Mouse (Mus musculus) layer of hippocampus, adult 2 months (tissue): ENCODE measurements around the gene Samd4. TPM values are rescaled to one million over a fixed set of nuclear protein-coding genes. Genes with fewer than 3 reads are reported as not detected.

Experiments
- DNase-seq, 2 experiments: peaks; one replicate each; pipeline ENCODE4 v3.0.0; 2022; ENCODE audit warnings: low spot score in 2 of 2
- H3K27ac ChIP-seq: fragments of 200-600 bp; 2 replicates; pipeline ENCODE4 v1.8.1; 2022
- H3K4me3 ChIP-seq: fragments of 200-600 bp; 2 replicates; pipeline ENCODE4 v1.8.1; 2022; ENCODE audit warnings: mild to moderate bottlenecking
- CTCF ChIP-seq: fragments of 200-600 bp; conservative IDR thresholded peaks from 2 replicates; pipeline ENCODE4 v1.8.1; 2022; ENCODE audit warnings: antibody characterized with exemption, mild to moderate bottlenecking, moderate library complexity
- long read RNA-seq, 2 experiments: library from polyadenylated mRNA; stranded (forward); transcript quantifications; one replicate each; pipeline ENCODE4 v2.0.0; 2021; ENCODE audit warnings: borderline mapping rate in 2 of 2
- total RNA-seq, 2 experiments: library from RNA; stranded (reverse); gene quantifications; 2 replicates each; pipeline ENCODE4 v1.2.3; 2021

Gene Samd4
- 10 to 100 TPM; 11.2 to 14.4 TPM for total RNA-seq
- long read RNA-seq, experiment 1, partial matches to known transcripts = 0 of 3 reads
- long read RNA-seq, experiment 1, other reads (novel, unspliced or antisense) = 3 of 3 reads
- long read RNA-seq, experiment 2, partial matches to known transcripts = 0 of 3 reads
- long read RNA-seq, experiment 2, other reads (novel, unspliced or antisense) = 3 of 3 reads

DNA sequence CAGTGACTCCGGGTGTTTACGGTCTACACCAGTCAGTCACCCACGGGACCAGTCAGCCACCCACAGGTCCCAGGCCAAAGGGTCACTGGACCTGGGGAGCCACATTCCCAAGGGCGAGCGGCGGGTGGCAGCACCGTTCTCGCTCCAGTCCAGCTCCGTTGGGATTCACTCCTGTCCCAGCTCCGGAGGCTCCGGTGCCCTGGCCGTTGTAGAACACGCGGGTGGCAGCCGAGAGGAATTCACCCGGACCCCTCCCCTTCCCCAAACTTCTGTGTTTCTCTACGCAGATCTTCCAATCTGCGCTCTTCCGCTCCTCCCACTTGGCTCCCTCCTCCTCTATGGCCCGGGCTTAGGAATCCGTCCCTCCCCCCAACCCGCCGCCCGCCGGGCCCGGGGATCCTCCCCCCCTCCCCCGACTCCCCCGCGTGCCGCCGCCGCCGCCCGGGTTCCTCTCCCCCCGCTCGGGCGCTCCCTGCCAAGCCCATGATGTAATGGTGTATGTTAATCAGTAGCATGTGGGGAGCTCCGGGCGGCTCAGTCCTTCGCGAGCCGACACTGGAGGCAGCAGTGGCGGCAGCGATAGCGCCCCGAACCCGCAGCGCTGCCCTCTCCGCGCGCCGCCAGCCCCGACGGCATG, at the start of gene Samd4:
TSS of gene Samd4 (plus strand) at position 424 of the 637 bp plus-strand sequence.
- TF ChIP-seq CTCF = peak; percentile 58
- peak; percentile 65 to 70 for DNase-seq
- H3K4me3 ChIP-seq = peak within 1 kb of the TSS; percentile 62
- H3K27ac ChIP-seq = peak within 1 kb of the TSS; percentile 89

DNA sequence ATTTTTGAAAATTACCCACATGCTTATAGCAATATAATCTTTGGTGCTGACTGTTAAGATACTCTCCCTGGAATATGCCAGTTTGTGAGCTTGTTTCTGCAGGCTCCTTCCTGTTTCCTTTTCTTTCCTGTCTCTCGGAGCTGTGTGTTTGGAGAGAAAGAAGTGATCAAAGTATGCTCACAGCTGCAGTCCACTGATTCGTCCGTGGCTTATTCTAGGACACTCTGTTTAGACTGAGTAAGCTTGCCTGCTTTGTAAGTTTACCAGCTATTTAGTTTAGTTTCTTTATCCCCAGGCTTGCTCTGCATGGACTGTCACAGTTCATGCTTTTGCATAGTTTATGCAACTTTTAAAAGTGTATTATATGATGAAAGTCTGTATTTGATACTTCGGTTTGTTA, 43.3 kb upstream of the Samd4 start:
- Histone ChIP-seq H3K4me3 (no peak overlapping the region), H3K27ac (no peak overlapping the region)
- DNase-seq = no peak
- TF ChIP-seq CTCF = no peak

DNA sequence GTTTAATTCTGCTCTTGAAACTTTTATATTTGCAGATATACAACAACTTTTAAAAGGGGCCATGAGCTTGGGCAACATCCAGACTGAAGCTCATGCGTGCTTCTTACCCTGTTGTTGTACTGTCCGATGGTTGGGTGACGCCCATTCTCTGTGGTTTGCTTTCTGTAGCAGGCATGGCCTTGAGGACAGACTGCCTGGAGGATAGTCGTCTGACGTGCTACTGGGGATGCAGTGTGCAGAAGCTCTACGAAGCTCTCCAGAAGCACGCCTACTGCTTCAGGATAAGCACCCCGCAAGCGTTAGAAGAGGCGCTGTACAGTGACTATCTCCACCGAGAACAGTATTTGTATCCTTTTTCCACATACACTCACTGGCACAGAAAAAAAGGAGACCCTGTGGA, 36.9 kb upstream of the Samd4 start:
- H3K27ac ChIP-seq = no peak overlapping the region
- DNase-seq = no peak
- no peak for TF ChIP-seq CTCF
- no peak overlapping the region for H3K4me3 ChIP-seq

DNA sequence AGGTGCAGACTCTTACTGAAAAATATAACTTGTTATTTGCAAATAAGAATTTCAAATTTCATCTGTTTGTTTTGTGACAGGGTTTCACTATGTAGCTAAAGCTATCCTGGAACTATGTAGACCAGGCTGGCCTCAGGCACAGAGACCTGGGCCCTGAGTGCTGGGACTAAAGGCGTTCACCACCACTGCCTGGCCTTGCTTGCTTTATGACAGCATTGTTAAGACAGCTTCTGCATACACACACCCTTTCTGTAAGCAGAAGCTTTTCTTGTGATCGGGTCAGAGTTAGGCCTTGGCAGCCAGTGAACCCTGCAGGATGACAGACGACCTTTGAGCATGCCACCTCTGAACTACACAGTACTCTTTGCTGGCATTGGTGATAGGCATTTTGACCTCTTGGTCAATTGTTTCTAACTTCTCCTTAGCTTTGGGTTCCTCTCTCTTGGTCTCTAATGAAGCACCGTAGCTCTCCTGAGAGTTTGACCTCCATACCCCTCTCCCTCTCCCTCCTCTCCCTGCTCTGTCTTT, 34.5 kb upstream of the Samd4 start:
- TF ChIP-seq CTCF = no peak
- DNase-seq = no peak
- Histone ChIP-seq H3K27ac (no peak overlapping the region), H3K4me3 (no peak overlapping the region)

DNA sequence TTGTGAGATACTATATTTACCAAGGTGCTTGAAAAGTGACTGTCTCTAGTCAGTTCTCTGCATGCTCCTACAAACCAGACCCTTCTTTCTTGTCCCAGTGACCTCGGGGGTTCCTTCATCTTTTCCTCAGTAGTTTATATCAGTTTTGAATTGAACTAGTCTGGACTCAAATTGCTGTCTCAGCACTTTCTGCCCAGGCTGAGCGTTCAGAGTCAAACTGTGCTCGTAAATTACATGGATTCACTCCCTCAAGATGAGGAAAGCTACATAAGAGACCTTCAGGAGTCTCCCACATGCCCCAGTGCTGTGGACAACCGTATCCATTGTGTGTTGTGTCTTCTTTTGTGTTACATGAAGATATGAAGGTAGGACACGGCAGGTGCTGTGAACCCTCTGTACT, 33.9 kb upstream of the Samd4 start:
- Histone ChIP-seq H3K27ac (no peak overlapping the region), H3K4me3 (no peak overlapping the region)
- DNase-seq = no peak
- TF ChIP-seq CTCF = no peak

DNA sequence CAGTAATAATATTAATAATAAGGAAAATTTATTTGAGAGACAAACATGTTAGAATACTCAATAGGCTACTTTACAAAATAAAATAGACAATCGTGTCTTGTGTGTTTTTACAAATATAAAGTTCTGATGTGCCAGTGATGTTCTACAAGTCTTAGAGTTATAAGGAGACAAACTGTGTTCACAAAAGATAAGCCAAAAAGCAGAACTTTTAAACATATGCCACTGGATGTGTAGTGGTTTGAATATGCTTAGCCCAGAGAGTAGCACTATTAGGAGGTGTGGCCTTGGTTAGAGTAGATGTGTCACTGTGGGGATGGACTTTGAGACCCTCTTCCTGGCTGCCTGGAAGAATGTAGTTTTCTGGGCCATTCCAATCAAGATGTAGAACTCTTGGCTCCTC, 32.9 kb upstream of the Samd4 start:
- no peak for DNase-seq
- no peak overlapping the region for H3K27ac ChIP-seq
- no peak overlapping the region for H3K4me3 ChIP-seq
- no peak for TF ChIP-seq CTCF

DNA sequence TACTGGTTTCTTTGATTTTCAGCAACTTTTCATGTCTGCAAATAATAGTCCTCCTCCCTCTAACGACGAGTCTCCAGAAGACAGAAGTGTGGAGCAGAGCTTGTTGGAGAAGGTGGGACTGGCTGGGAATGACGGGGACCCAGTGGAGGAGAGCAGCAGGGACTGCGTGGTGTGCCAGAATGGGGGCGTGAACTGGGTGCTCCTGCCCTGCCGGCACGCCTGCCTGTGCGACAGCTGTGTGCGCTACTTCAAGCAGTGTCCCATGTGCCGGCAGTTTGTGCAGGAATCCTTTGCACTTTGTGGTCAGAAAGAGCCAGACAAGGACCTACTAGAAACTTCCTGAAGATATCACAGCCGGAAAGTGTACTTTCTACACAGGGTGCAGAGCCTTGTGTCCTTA, 29.0 kb upstream of the Samd4 start:
- no peak overlapping the region for H3K27ac ChIP-seq
- DNase-seq = no peak
- TF ChIP-seq CTCF = no peak
- H3K4me3 ChIP-seq = no peak overlapping the region

DNA sequence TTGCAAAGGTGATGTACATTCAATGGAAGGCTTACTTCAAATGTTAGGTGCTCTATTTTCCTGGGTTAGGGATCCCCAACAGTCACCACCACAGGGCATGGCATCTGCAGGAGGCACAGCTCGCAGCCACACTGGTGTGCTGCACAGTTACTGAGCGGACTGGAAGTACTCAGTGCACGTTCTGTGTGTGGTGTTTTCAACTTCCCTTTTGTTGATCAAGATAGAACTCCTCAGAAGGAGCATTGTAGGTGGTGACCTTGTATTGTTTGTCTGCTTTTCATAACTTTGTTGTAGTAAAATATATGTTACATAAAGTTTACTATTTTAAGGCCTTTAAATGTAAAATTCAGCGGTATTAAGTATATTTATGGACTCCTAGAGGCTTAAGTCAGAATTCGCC, 19.7 kb upstream of the Samd4 start:
- no peak overlapping the region for H3K4me3 ChIP-seq
- H3K27ac ChIP-seq = no peak overlapping the region
- no peak for DNase-seq
- no peak for TF ChIP-seq CTCF

DNA sequence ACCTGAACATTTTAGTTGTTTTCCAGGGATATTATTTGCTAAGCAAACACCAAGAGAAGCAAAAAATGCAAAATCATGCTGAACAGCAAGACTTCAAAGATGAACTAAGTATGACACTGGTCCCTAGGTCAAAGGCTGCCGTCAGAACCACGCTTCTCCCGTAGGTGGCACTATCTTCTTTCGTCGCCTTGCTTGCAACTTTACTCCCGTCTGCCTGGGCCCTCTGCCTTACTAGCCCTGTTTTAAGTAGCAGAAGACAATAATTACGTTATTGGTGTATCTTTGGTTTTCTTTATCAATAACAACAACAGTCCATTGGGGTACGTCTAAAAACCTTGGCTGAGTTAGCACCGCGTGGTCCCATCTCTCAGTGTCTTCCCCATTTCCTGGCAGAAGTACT, 1.7 kb upstream of the Samd4 start:
- DNase-seq = peak; percentile 22 to 57

DNA sequence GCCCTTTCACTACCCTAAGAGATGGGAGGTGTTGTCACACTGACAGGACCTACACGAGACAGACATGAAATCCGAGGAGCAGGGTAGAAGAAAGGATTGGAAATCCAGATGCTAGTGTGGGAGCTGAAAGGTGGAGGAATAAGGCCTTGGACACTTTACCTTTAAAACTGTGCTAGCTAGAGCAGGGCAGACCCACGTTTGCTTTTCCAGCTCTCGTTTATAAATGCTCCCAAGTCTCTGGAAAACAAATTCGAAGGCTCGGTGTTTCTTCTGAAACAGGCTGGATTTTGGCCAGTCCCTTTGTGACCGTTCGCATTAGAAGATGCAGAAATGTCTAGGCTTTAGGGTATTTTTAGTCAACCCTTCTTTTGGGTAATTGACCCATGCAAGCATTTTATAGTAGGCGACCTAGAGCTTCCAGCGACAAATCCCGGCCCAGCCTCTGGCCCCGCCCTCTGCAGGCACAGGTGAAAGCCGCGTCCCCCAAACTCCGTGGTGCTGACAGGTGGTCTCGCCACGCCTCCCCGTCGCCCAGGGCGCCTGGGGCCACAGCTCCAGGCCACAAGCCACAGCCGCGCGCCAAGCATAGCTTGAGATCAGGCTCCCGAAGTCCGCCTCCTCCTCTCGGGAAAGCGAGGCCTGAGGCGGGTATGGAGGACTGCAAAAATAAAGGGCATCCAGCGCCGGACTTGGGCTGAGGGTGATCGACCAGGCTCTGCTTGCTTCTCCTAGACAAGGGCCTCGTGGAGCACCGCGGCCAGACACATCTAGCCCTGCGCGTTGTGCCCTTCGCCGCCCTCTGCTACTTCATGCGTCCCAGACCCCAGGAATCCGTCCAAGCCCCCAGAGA, 848 bp upstream of the Samd4 start:
- DNase-seq = no peak
- TF ChIP-seq CTCF = no peak
- H3K4me3 ChIP-seq = peak overlapping the region; percentile 62
- H3K27ac ChIP-seq = peak overlapping the region; percentile 89

More for the DNA sequence above, 1.7 kb upstream of the Samd4 start:
- no peak overlapping the region for H3K4me3 ChIP-seq
- TF ChIP-seq CTCF = peak; percentile 87
- no peak overlapping the region for H3K27ac ChIP-seq

DNA sequence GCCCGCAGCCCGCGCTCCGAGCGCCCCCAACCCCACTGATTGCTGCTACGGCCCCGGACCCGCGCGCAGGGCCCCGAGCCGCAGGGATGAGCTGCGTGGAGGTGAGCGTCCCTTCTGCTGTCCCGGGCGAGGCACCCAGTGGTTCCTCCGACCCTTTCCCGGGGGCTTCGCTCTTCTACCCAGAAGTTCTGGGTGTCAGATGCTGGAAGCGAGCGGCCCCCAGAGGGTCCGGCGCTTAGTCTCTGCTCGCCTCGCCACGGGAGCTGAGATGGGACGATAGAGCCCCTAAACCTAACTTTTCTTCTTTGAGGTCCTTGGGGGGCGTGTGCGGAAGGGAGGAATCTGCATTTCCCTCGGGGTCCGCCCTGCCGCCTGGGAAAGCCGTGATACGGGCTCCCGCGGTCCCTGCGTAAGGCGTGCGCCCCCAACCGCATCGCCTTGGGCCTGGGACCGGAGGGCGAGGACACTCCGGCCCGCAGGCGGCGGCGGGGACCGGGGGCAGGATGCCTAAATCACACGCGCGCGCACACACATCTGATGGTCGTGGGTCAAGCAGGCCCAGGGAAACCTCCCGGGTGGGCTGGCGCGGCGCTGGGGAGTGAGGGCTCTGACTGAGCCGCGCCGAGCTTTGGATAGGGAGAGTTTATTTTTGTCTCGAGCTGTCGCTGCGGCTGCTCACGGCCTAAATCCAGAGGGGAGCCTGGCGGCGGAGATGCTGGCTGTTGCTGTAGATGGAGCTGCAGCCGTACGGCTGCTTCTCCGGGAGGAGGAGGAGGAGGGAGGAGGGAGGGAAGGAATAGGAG, 615 bp downstream of the Samd4 start:
- Histone ChIP-seq H3K4me3 (peak overlapping the region; percentile 62), H3K27ac (peak overlapping the region; percentile 89)
- peak; percentile 32; the same call in 1 of the 2 replicates for TF ChIP-seq CTCF
- DNase-seq = peak; percentile 46 to 52

DNA sequence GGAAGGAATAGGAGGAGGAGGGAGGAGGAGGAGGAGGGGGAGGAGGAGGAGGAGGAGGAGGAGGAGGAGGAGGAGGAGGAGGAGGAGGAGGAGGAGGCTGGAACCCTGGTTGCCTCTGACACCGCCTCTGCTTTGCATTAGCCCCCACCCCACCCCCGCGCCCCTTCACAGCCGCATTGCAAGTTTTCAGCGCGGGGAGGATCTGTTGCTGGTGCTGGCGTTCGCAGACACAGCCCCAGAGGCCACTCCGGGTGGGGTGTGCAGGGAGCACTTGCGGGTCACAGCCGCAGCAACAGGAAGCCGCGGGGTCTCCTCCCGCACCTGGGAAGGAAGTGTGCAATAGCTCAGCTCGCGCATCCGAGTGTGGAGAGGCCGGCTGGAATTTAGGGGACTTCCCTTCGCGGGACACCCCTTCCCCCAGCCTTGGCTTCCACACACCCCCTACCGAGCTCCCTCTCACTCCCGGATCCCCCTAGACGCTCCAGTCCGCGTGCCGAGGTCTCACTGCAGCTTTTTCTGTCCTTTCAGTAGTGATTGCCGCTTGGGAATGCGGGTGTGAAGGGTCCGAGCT, 1.3 kb downstream of the Samd4 start:
- Histone ChIP-seq H3K27ac (peak overlapping the region; percentile 85), H3K4me3 (peak overlapping the region; percentile 62)
- TF ChIP-seq CTCF = no peak
- DNase-seq = peak; percentile 10 to 27
